Mouse (Mus musculus) bone marrow macrophage, adult 2 months (primary cell): ENCODE measurements around the gene Nup214.

Experiments used
- CTCF ChIP-seq: IDR thresholded peaks from 2 replicates; pipeline ENCODE4 v1.5.1; 2012; ENCODE audit warnings: low read depth, mild to moderate bottlenecking, low read length, moderate library complexity
- POLR2A ChIP-seq: IDR thresholded peaks from 2 replicates; pipeline ENCODE4 v1.6.1; 2012; ENCODE audit warnings: mild to moderate bottlenecking, low read depth, low read length, borderline replicate concordance

DNA sequence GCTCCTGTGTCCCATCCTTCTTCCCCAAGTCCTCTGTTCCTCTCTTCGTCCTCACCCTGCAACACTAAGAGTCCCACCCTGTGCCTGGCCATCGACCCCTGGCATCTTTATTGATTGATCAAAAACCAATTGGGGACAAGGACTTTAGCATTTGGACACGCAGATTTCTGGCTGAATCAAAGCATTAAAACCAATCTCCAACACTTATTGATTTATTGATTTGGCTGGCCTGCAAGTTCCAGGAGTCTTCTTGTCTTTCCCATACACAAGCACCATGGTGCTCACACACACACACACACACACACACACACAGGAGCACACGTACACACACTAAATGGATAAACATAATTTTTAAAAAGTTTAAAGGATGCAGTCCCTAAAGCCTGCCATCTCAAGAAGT, 31.2 kb upstream of the Nup214 start:
- no peak for TF ChIP-seq CTCF
- no peak for TF ChIP-seq POLR2A
